Mouse (Mus musculus) left cerebral cortex, postnatal 36 days (tissue): Measurements from ENCODE around the gene Cacna2d3. TPM values are rescaled to one million over a fixed set of nuclear protein-coding genes. Genes with fewer than 3 reads are reported as not detected.

Experiments
- DNase-seq, 2 experiments: peaks; one replicate each; pipeline ENCODE4 v3.0.0; 2021 to 2022; ENCODE audit warnings: low spot score in 2 of 2, mixed read lengths in 1 of 2
- intact Hi-C: fragments of 180-260 bp; cut with DNase I; formaldehyde crosslinking; loops from one replicate; pipeline ENCODE4 v1.15.1; 2025
- total RNA-seq, 2 experiments: library from RNA; stranded (reverse); gene quantifications; 2 replicates each; pipeline ENCODE4 v1.2.3; 2021

The Cacna2d3 gene
- total RNA-seq, 2 experiments from 2014 or later: 108 to 117 TPM

DNA sequence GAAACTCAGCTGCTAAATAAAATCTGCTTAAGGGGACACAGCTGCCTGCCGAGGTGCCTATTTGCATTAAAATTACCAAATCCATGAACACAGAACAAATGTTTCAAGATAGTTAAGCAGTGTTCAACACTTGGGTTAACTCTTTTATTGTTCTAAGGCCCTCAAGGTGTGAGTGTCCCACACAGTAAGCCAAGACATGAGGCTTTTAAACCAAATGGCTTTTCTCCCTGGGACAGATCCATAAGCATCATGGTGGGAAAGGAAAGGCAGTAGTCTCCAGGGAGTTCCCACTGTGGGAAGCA, 516.7 kb downstream of the Cacna2d3 start:
- DNase-seq: no peak
- intact Hi-C loops: no loop called here

DNA sequence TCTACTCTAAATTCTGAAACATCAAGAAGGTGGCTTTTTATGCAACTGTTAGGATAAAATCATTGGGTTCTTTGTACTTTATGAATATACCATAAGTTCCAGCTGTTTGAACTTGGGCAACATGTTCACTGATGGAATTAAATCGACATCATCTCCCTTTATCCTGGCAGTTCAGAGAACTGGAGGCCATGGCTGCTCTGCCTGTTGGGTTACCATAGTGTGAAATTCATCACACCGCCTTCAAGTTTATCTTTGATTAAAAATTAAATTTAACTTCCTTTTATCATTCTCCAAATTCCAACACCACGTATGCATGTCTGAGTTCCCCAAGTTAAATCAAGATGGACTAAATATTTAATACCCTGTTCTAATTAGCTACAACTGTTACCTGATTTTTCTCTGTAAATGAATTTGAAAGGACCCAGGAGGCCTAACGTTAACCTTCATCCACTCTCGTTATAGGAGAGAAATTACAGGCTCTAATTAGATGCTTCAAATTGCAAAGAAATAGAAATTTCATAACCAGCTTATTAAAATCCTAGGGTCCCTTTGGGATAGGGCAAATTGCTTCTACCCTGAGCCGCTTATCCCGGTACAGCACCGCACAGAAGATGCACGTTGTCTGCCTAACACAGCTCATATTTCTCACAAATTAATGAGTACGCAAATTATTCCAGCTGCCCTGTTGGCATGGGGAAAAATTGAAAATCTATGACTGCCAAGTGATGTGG, 517.3 kb downstream of the Cacna2d3 start:
- intact Hi-C loops: no loop called here
- no peak for DNase-seq

DNA sequence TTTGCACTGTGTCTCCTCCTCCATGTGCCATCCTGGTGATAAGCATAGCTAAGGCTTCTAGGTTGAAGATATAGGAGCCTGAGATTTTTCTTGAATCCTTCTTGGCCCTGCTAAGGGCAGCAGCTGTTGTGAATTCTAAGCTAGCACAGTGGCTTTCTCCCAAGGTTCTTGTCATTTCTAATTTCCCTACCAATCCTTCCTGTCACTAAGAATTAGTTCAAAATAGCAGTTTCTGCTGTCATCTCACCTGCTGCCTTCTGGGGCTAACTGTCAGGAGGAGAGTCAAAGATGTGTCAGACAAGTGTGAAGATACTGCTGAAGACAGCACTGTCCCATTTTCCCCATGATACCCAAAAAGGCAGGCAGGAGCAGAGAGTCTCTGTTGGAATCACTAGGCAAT, 525.5 kb downstream of the Cacna2d3 start:
- intact Hi-C loops: no loop called here
- DNase-seq: no peak

DNA sequence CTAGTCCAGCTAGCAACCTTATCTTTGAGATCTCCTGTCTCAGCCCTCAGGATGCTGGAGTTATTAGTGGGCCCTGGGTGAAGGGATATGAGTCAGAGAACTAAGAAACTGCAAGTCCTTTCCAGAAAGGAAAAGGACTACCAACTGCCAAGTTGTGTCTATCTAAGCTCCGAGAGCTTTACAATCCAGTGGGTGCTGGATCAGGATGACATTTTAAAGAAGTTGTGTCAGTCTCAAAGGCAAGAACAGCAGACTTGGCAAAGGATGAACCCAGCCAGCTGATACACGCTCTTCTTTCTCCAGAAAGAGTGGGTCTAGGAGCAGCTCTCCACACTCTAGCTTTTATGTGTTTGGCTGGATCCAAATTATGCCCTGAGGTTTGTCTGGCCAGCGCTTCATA, 530.2 kb downstream of the Cacna2d3 start:
- peak in 1 of 2 experiments; percentile 9 for DNase-seq
- intact Hi-C loops: no loop called here

DNA sequence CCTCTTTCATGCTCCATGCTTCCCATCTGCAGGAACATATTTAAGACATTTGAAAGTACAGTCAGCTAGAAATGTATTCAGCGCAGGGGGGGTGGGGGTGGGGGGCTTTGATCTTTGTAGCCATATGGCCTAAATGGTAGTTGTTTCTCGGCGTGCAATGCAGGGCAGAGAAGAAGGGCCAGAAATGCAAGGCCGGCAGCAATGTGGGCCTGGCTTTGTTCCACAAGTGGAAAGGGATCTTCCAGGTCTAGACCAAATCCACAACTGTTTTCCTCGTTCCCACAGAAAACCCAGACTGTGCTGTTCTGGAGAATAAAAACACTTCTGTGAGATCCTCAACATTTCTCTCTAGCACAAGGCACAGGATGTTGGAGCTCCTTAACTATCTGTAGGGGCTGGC, 537.9 kb downstream of the Cacna2d3 start:
- no peak for DNase-seq
- intact Hi-C loops: no loop called here

DNA sequence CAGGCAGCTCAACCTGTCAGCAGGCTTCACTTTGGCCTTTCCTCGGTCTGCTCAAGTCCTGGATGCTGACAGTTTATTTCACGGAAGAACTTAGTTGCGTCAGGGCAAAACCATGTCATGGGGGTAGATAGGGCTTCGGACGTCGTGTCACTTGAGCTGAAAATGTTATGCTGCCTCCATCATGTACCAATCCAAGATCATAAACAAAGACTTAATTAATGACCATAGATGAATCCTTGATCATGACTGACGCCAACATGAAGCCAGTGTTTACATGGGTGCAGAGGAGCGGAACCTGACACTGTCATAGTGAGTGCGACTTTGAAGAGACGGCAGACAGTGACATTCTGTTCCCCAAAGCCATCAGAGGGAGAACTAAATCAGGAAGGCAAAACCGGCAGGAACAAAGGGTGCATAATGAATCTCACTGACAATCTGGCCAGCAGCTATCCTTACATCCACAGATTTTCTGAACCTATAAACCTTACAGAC, 542.2 kb downstream of the Cacna2d3 start:
- intact Hi-C loops: no loop called here
- no peak for DNase-seq

DNA sequence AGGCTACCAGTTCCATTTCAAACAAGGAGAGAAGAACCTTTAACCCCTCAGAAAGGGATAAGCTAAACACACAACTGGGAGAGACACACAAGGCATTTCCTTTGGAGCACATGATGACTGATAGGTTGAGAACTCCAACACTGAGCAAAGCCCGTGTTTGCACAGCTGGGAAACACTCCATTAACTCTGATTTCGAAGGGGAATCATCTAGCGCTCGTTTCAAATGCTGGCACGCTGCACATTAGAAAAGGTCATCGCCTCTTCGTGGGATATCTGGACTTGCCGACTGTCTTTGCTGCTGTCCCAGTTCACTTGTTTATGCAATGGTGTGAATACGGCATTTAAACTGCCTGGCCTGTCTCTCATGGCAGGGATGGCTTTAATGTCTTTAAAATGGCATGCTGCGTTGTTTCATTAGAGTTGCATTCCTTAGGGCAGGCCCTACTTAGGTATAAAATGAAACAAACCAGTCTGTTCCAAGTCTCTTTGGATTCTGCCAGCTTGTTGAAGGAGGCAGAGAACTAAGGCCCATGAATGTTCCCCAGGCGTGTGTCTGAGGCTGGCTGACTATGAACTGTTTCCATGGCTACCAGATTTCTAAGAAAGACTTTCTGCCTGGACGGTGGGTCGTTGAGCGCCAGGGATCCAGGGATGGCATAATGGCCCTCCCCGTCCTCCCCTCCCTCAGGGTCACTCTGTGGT, 542.8 kb downstream of the Cacna2d3 start:
- intact Hi-C loops: no loop called here
- peak in 1 of 2 experiments; percentile 33 for DNase-seq

DNA sequence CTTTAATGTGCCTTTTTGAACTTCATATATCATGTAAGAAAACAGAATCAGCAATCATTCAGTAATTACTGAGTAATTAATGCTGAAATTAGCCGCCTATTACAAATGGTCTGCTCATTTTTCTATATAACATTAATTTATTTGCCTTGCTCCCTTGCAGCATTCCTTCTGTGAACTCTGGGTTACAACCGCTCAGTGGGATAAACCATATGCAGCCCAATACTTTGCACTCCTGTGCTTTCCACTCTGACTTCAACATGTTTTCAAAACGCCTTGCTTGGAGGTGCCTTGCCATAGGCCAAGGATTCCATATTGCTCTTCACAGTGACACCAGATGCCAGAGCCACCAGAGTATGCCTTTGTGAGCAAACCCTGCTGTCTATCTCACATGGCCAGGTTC, 546.9 kb downstream of the Cacna2d3 start:
- DNase-seq: no peak
- intact Hi-C loops: no loop called here

DNA sequence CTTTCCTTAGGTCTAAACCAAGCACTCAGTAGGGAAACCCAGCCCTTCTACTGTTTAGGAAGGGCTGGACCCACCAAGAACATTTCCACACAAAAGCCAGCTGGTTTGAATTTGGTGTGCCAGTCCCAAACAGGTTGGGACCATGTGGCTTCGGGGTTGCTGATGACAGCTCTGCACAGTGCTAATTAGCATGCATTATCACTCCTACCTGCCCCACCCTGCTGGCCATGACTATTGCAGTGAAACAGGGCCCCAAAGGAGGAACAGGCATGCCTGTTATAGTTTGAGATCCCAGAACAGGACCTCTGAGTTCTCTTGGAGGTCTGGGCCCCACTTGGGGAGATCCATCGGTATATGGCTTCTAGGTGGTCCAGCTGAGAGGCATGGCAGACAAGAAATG, 549.5 kb downstream of the Cacna2d3 start:
- intact Hi-C loops: no loop called here
- no peak for DNase-seq

DNA sequence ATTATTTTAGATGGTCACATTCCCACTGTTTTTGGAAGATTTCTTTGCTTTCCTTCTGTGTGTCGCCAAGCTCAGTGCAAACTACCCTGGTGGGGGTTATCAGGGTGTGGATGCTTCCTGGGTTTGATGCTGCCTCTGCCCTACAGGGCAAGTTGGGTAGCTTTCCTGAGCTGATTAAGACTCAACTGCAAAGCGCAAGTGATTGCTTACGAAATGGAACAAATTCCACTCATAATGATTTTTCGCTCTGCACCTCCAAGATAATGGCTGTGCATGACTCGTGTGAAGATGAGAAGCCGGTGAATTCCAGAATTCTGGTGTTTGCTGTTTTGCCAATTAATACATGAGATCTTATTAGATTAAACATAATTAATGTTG, 557.0 kb downstream of the Cacna2d3 start:
- intact Hi-C loops: no loop called here
- no peak for DNase-seq

DNA sequence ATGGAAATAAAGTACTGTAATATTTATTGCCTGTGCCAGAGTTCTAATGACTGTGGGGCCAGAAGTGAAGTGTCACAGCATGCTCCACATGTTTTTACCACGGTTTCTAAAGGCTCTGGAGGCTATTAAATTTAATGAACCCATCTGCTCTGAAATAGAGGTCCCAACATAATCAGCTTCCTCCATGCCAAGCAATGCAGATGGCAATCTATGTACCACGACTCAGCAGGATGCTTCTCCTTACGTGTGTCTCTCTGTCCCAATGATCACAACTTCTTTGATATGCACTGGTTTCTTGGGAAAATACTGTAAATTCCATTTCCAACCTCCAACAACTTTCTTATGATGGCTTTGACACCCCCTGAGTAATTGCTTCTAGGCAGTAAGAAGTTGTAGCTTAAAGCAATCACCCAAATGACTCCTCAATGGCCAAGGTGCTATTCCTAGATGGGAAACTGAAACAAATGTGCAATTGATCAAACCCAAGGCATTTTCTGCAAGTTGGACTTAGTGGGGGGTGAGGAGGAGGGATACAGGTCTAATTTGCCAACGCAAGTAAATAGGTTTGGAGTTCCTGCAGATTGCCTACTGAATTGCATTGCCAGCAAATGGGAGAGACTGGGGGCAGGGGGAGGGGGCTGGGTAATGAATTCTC, 557.5 kb downstream of the Cacna2d3 start:
- intact Hi-C loops: no loop called here
- DNase-seq: no peak

DNA sequence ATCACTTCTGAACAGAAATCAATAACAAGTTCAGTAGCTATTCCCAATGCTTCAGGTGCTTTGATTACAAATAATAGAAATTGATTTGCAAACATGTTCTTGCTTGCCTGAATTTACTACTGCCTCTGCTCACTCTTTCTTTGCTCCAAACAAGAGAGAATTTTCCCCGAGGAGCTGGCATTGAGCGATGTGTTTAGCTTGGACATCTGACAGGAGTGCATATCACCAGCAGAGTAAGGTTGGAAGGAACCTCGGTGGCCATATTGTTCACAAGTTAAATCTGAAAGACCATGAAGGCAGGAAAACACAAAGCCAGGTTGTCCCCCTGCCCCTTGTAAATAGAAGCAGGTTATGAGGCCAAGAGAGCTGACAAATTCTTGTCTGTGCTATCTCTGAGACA, 561.9 kb downstream of the Cacna2d3 start:
- intact Hi-C loops: no loop called here
- DNase-seq: no peak

DNA sequence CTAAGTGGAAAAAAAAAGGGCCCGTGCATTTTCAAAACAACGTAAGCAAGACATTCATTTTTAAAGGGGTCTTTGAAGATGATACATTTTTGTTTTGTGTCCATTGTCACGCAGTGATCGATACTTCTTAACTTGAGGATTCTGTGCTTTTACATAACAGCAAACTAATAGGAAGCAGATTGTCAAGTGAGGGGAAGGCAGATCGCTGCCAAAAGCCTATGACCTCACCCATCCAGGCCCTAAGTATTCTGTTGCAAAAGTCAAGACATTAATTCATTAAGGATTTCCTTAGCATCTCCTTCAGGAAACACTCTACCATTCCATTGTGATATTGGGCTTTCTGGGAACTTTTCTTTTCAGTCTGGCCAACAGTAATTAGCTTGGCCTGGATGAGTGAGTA, 564.6 kb downstream of the Cacna2d3 start:
- intact Hi-C loops: no loop called here
- DNase-seq: no peak

DNA sequence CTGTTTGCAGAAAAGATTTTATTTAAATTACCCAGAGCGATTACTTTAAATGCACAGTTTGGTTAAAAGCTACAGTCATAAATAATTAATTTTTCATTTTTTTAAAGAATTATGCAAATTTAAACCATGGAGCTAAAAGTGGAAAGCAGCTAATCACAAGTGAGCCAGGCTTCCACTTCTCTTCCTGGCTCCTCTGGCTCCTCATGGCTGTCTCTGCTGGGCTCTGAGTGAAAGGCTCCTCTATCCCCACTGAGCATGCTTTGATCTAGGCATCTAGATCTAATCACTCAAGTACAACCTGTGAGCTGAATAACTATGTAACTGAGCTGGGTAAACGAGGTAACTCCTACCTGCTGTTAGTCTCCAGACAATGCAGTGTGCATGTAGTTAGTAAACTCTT, 577.5 kb downstream of the Cacna2d3 start:
- no peak for DNase-seq
- intact Hi-C loops: no loop called here

DNA sequence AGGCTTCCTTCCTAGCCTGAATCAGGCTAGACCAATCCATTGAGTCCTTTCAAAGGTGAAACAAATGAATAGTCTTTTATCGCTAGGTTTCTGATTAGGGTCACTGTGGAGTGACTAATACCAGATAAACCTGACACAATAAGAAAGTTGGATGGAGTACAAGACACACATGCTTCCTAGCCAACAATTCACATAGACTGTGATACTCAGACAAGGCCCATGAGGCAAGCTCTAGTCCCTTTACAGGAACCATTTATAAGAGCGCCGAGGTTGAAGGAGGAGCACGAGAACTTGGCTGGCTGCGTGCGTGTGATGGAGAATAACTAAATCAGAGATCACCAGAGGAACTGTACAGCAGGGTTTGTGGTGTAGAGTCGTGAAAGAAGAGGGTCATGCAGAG, 584.0 kb downstream of the Cacna2d3 start:
- intact Hi-C loops: loop anchor here (10.0 kb wide), 1 partner anchor 307 kb away; no protein-coding TSS in a partner anchor
- DNase-seq: no peak

DNA sequence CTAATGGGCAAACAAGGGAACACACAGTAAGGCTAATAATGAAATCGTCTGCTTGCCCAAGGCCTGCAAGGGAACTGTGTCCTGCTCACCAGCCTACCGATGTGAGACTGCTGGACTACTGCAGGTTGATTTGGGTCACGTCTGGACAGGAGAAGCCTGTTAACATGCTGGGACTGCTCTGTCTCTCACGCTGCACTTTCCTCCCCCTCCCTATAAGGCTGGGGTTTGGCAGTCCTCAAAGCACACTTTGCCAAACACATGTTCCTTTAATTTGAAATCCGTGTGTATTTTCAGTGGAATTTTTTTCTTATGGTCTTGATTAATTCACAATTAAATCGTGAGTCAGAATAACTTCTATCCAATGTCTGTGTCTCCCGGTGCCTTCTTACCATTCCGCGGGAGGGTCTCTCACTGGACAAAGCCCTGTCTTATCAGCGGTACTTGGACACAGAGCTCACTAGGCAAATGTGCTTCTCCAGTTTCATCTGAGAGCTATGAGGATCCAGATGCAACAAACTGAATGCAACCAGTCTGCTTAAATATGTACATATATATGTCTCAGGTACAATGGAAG, 584.6 kb downstream of the Cacna2d3 start:
- DNase-seq: no peak
- intact Hi-C loops: loop anchor here (10.0 kb wide), 1 partner anchor 308 kb away; no protein-coding TSS in a partner anchor

DNA sequence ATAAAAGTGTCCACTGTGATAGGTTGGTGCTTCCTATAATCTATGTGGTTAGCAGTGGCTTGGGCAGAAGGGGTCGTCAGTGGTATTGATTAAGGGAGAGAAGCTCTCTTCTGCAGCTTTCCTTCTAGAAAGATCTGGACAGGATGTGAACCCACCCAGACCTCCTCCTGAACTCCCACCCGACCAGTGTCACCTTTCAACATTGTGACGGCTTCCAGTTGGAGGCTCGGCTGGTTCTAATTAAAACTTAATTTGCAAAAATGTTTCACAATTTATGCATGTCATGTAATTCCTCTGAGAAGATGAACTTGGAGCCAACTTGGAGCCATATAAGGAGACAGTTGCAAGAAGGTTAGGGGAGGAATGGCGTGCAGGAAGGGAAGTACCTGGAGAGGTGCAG, 586.8 kb downstream of the Cacna2d3 start:
- intact Hi-C loops: loop anchor here (10.0 kb wide), 1 partner anchor 310 kb away; no protein-coding TSS in a partner anchor
- DNase-seq: no peak

DNA sequence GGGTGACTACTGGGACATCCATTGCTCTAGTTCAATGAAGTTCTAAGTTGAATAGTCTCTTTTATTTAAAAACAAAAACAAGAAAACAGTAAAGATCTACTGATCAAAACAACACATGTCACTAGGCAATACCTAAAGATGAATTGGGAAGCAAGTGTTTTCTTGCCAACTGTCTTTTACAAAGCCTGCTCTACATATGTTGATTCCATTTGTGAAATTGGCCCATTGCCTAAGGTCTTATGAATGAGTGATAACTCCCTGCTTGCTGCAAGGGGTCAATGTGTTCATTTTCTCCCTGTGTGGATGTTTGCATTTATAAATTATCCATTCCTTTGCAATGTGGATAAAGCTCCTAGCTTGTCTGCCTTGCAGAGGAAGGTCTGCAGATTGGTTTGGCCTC, 591.2 kb downstream of the Cacna2d3 start:
- intact Hi-C loops: loop anchor here (10.0 kb wide), 1 partner anchor 314 kb away; no protein-coding TSS in a partner anchor
- DNase-seq: no peak

DNA sequence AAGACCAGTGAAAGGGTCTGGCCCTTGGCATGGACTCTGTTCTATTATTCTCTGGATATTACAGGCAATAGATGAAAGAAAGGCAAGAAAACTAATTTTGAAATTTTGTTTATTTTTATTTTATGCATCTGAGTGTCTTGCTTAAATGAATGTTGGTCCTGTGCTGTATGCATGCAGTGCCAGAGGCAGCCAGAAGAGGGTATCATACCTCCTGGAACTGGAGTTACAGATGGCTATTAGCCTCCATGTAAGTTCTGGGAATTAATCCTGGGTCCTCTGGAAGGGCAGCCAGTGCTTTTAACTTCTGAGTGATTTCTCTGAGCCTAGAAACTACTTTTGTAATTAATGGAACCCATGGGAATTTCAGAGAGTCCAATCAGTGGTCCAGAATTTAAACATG, 597.8 kb downstream of the Cacna2d3 start:
- intact Hi-C loops: loop anchor here (10.0 kb wide), 1 partner anchor 821 kb away; no protein-coding TSS in a partner anchor
- DNase-seq: no peak

DNA sequence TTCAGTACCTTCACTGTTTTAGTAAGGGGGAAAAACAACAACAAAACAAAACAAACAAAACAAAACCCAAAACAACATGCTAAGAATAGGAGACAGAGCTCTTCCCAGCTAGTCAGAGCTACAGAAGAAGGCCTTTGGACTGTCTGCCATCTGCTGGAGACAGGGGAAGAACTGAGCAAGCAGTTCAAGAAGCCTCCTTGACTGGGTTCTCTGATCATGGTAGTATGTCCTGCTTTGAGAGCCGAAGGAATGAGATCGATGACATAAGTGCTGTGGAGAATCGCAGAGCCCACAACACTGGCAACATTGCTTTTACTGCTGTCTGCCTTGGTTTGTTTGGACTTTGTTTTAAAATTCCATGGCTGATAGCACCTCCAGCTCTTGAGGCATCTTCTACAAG, 598.9 kb downstream of the Cacna2d3 start:
- intact Hi-C loops: loop anchor here (10.0 kb wide), 1 partner anchor 822 kb away; no protein-coding TSS in a partner anchor

More for the DNA sequence above, 598.9 kb downstream of the Cacna2d3 start:
- no peak for DNase-seq
